Mouse (Mus musculus): ENCODE data around the gene Itpa. TPM values are rescaled to one million over a fixed set of nuclear protein-coding genes. Genes with fewer than 3 reads are reported as not detected.

Itpa gene
- total RNA-seq, 4 experiments from 2014 or later: 15.9 to 18.9 (median 18.3) TPM

- no peak for DNase-seq (ENCODE audit: low spot score)
These were observed 57.0 kb downstream of the Itpa start for GRCm38 (mm10) chr2:130724369-130724768.

DNA sequence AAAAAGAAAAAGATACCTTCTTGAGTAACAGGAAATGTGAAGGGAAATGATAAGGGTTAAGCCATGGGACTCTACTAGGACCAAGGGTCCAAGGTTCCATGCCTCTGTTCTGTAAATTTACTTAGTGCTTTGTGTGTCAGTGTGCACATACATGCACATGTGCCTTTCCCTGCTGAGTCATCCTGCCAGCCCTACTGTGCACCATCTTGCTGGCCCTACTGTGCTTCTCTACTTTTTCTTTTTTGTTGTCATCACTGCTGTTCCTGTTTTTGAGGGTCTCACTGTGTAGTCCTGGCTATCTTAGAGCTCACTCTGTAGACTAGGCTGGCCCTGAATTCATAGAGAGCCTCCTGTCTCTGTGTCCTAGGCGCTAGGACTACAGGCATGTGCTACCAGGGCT is 60.3 kb downstream of the Itpa start:
- no peak for DNase-seq (ENCODE audit: low spot score)

DNA sequence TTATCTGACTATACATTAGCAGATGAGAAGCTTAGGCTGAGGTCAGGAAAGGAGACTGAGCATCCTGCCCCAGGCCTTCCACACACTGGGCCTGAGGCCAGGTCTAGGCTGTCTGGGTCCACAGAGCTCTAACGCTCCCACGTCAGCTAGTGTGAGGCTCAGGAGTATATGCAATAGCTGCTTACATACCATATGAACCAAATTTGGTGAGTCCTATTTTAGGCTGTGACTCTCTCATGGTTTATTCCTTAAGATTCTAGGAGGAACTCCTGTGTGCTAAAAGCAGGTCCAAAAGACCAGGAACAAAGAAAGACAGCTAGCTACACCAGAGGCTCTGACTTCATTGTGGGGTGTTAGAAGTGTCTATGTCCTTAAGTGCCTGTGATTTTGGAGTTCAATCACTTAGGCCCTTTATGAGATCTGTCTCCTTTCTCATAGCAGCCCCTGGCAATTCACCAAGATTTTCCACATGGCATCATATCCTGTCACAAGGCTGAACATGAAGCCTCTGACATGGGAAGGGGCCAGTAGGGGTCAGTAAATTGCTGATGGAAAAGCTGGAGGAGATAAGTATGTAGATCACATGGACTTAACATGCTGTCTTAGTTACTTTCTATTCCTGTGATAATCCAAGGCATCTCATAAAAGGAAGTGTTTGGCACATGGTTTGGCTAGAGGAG is 61.6 kb downstream of the Itpa start:
- DNase-seq (ENCODE audit: low spot score): no peak

- DNase-seq (ENCODE audit: low spot score): no peak
These were observed 63.3 kb downstream of the Itpa start for GRCm38 (mm10) chr2:130730746-130731145.

Other genes with a start within 250 kb of the Itpa start
- gene Vps16, start 243.3 kb upstream of the Itpa start, total RNA-seq (2022): 10 to 100 TPM; 21.6 to 28.9 (median 24.7) TPM
- 1 to 10 TPM; 6.1 to 7.2 (median 6.5) TPM for gene Pced1a, start 242.9 kb upstream of the Itpa start, total RNA-seq (2022)
- gene Ptpra, start 217.3 kb upstream of the Itpa start, total RNA-seq (2022): 10 to 100 TPM; 44.2 to 48.0 (median 46.4) TPM
- gene Mrps26, start 103.9 kb upstream of the Itpa start, total RNA-seq (2022): 10 to 100 TPM; 67.0 to 84.9 (median 72.2) TPM
- gene Oxt, start 91.4 kb upstream of the Itpa start, total RNA-seq (2022): not detected
- gene Avp, start 85.1 kb upstream of the Itpa start, total RNA-seq (2022): 10 to 100 TPM in 3 of 4 experiments, 1 to 10 TPM in 1; 9.3 to 20.9 (median 16.9) TPM
- 1 to 10 TPM; 6.0 to 8.6 (median 8.1) TPM for gene Fastkd5, start 37.6 kb upstream of the Itpa start, total RNA-seq (2022)
- gene Ubox5, start 37.6 kb upstream of the Itpa start, total RNA-seq (2022): 1 to 10 TPM; 5.0 to 5.7 (median 5.2) TPM
- gene Lzts3, start 24.8 kb upstream of the Itpa start, total RNA-seq (2022): 1 to 10 TPM; 5.0 to 7.0 (median 5.4) TPM
- 100 to 1,000 TPM in 3 of 4 experiments, 10 to 100 TPM in 1; 97.9 to 110 (median 105) TPM for gene Ddrgk1, start 3.0 kb upstream of the Itpa start, total RNA-seq (2022)
- under 1 TPM in 3 of 4 experiments, not detected in 1; 0.17 to 0.28 (median 0.22) TPM for gene Slc4a11, start 29.9 kb downstream of the Itpa start, total RNA-seq (2022)
- gene 4930402H24Rik, start 238.8 kb downstream of the Itpa start, total RNA-seq (2022): 10 to 100 TPM; 41.2 to 57.7 (median 51.0) TPM
- 10 to 100 TPM; 21.3 to 25.8 (median 24.2) TPM for gene Atrn, start 238.9 kb downstream of the Itpa start, total RNA-seq (2022)

All from heart, adult 8-10 months (tissue).